Comparison of ENCODE assay signal across 9 mouse cellular contexts in genomic region chr14:19920254-19920691, GRCm38 (mm10). TPM values are rescaled to one million over a fixed set of nuclear protein-coding genes. Genes with fewer than 3 reads are reported as not detected.
A peak's percentile ranks its signal among the peaks of the same experiment; 100 is the strongest.
DNase-seq lines count a peak whose midpoint lies in the region; ATAC-seq lines count a peak whose summit lies in the region.
"Had no signal": no experiment of that assay in that cellular context is flagged by ENCODE, and none has a peak within 500 bp of the region (broad histone marks: within the 10 kb centered on the region; RNA-seq: fewer than 3 reads in every experiment).

No protein-coding gene starts in this region.

- ATAC-seq in kidney, embryonic 14.5 days (ENCODE audit: low FRiP score, low TSS enrichment), result peak; percentile 76
- peak; percentile 81 for ATAC-seq in forebrain, embryonic 16.5 days
- ATAC-seq in midbrain, embryonic 12.5 days (ENCODE audit: low FRiP score, low read depth), result peak; percentile 88

- H3K27me3 ChIP-seq in kidney, embryonic 14.5 days (ENCODE audit: control insufficient read depth, insufficient read depth, low read length), result no peaks in the 10 kb centered on the region
- H3K27me3 ChIP-seq in forebrain, embryonic 16.5 days (replicated peaks; ENCODE audit: control insufficient read depth, insufficient read depth, low read length), result no peaks in the 10 kb centered on the region
- no peaks in the 10 kb centered on the region for H3K27me3 ChIP-seq in midbrain, embryonic 12.5 days

- H3K9ac ChIP-seq in kidney, embryonic 14.5 days (ENCODE audit: low read depth, low read length), result no peak overlapping the region
- H3K9ac ChIP-seq in forebrain, embryonic 16.5 days (replicated peaks; ENCODE audit: low read depth, low read length), result no peak overlapping the region
- 0 out of 2 replicates have a peak overlapping the region, but pooled peaks have one; percentile 12 for H3K9ac ChIP-seq in midbrain, embryonic 12.5 days (replicated peaks)

- no peak for DNase-seq in kidney, postnatal 14 days
- DNase-seq in brain, embryonic 18.5 days (ENCODE audit: low read depth, low spot score), result peak; percentile 30
- no peak for DNase-seq in urinary bladder, postnatal 25 days (ENCODE audit: low spot score)
- no peak for DNase-seq in layer of hippocampus, adult 11-12 months (ENCODE audit: low spot score)
- DNase-seq in lung, postnatal 14 days, result no peak
- DNase-seq: gastrocnemius, postnatal 10 days had no signal

- H3K9me3 ChIP-seq in kidney, embryonic 14.5 days (ENCODE audit: control insufficient read depth, low read length), result no peaks in the 10 kb centered on the region
- H3K9me3 ChIP-seq in forebrain, embryonic 16.5 days (ENCODE audit: control insufficient read depth, low read length), result no peaks in the 10 kb centered on the region
- H3K9me3 ChIP-seq in midbrain, embryonic 12.5 days, result no peaks in the 10 kb centered on the region

- H3K27ac ChIP-seq in kidney, embryonic 14.5 days (ENCODE audit: low read depth, low read length), result 0 out of 2 replicates have a peak overlapping the region, but pooled peaks have one; percentile 17
- peak overlapping the region; percentile 59 for H3K27ac ChIP-seq in forebrain, embryonic 16.5 days (ENCODE audit: low read length)
- peak overlapping the region; percentile 76 for H3K27ac ChIP-seq in midbrain, embryonic 12.5 days (replicated peaks)

- H3K4me3 ChIP-seq in kidney, embryonic 14.5 days (ENCODE audit: low read length), result no peak overlapping the region
- H3K4me3 ChIP-seq in forebrain, embryonic 16.5 days (replicated peaks; ENCODE audit: low read length), result no peak overlapping the region
- no peak overlapping the region for H3K4me3 ChIP-seq in midbrain, embryonic 12.5 days

- 0 out of 2 replicates have a peak, but pooled peaks cover 9% of the 10 kb centered on the region for H3K4me1 ChIP-seq in kidney, embryonic 14.5 days (ENCODE audit: control insufficient read depth, insufficient read depth, low read length)
- peaks cover 16% of the 10 kb centered on the region for H3K4me1 ChIP-seq in forebrain, embryonic 16.5 days (replicated peaks; ENCODE audit: control insufficient read depth, insufficient read depth, low read length)
- peaks cover 37% of the 10 kb centered on the region for H3K4me1 ChIP-seq in midbrain, embryonic 12.5 days

- no peaks in the 10 kb centered on the region for H3K36me3 ChIP-seq in kidney, embryonic 14.5 days (ENCODE audit: control insufficient read depth, insufficient read depth, low read length)
- H3K36me3 ChIP-seq in forebrain, embryonic 16.5 days (ENCODE audit: control insufficient read depth, insufficient read depth), result no peaks in the 10 kb centered on the region
- peaks cover 8% of the 10 kb centered on the region for H3K36me3 ChIP-seq in midbrain, embryonic 12.5 days

- WGBS in kidney, embryonic 14.5 days, result 41% methylated on average over 13 of the region's 13 CpGs
- WGBS in forebrain, embryonic 16.5 days, result 2% methylated on average over 13 of the region's 13 CpGs
- 16% methylated on average over 13 of the region's 13 CpGs for WGBS in midbrain, embryonic 12.5 days

- no peak overlapping the region for H3K4me2 ChIP-seq in kidney, embryonic 14.5 days (replicated peaks; ENCODE audit: low read depth, low read length)
- no peak overlapping the region for H3K4me2 ChIP-seq in forebrain, embryonic 16.5 days (ENCODE audit: low read length)
- H3K4me2 ChIP-seq in midbrain, embryonic 12.5 days (replicated peaks), result peak overlapping the region; percentile 14; the same call in 1 of the 2 replicates

RNA-seq across cellular contexts. Expression of gene Gng2, which starts 57.2 kb away (rescaled TPM):
- polyA plus RNA-seq in kidney, embryonic 14.5 days (2014; fragmentation: Nextera tagmentation; extraction: Ambion mirVana), result 51.5 and 52.9 TPM in 2 replicates
- 491 and 498 TPM in 2 replicates for polyA plus RNA-seq in forebrain, embryonic 16.5 days (2015; fragmentation: Nextera tagmentation; extraction: Ambion mirVana)
- polyA plus RNA-seq in midbrain, embryonic 12.5 days (2016; fragmentation: Nextera tagmentation; extraction: Ambion mirVana), result 186 and 195 TPM in 2 replicates

Comparison
In these comparisons a context has a peak if more than half of its experiments do, and no peak if none do; other contexts are left out.
1. H3K27ac ChIP-seq: peak in every context shown above with its lines; median percentile 76 in midbrain, embryonic 12.5 days; 59 in forebrain, embryonic 16.5 days; 17 in kidney, embryonic 14.5 days.